Mouse (Mus musculus) testis, adult 2 months (tissue): ENCODE measurements around the gene Palm3.

Experiments
- CTCF ChIP-seq: fragments of 200-500 bp; IDR thresholded peaks from 2 replicates; pipeline ENCODE4 v1.5.1; 2012; ENCODE audit warnings: low read depth, mild to moderate bottlenecking, inconsistent platforms, low read length, moderate library complexity; ENCODE audit not compliant: control insufficient read depth, insufficient read depth, insufficient replicate concordance
- POLR2A ChIP-seq: fragments of 200-500 bp; IDR thresholded peaks from 2 replicates; pipeline ENCODE4 v1.6.1; 2012; ENCODE audit warnings: low read depth, mild to moderate bottlenecking, inconsistent platforms, low read length, moderate library complexity; ENCODE audit not compliant: control insufficient read depth

- TF ChIP-seq CTCF: no peak
- TF ChIP-seq POLR2A: no peak
Measured at GRCm38 (mm10) chr8:83982449-83982848, 38.8 kb upstream of the Palm3 start.
